Mouse (Mus musculus): ENCODE data around the gene Sstr2. TPM values are rescaled to one million over a fixed set of nuclear protein-coding genes. Genes with fewer than 3 reads are reported as not detected.
A peak's percentile ranks its signal among the peaks of the same experiment; 100 is the strongest.

Gene Sstr2
- polyA plus RNA-seq, 3 experiments from 2014 or later: 0.26 to 0.46 TPM; not detected in 1

GRCm38 (mm10) chr11:113621001-113621400, 1.9 kb downstream of the Sstr2 start:
- no peak for ATAC-seq

- ATAC-seq: no peak
These were observed 2.9 kb downstream of the Sstr2 start for GRCm38 (mm10) chr11:113622028-113622427.

GRCm38 (mm10) chr11:113625437-113625836, 6.3 kb downstream of the Sstr2 start:
- no peak for ATAC-seq

GRCm38 (mm10) chr11:113627785-113628184, 8.6 kb downstream of the Sstr2 start:
- ATAC-seq: no peak

GRCm38 (mm10) chr11:113630642-113631041, 11.5 kb downstream of the Sstr2 start:
- ATAC-seq: no peak

- ATAC-seq: no peak
These were observed 12.2 kb downstream of the Sstr2 start for GRCm38 (mm10) chr11:113631302-113631701.

GRCm38 (mm10) chr11:113631862-113632261, 12.7 kb downstream of the Sstr2 start:
- ATAC-seq: no peak

GRCm38 (mm10) chr11:113632303-113632702, 13.2 kb downstream of the Sstr2 start:
- ATAC-seq: no peak

GRCm38 (mm10) chr11:113633398-113633797, 14.3 kb downstream of the Sstr2 start:
- no peak for ATAC-seq

- no peak for ATAC-seq
These were observed 15.6 kb downstream of the Sstr2 start for GRCm38 (mm10) chr11:113634699-113635121.

- ATAC-seq: no peak
These were observed 19.5 kb downstream of the Sstr2 start for GRCm38 (mm10) chr11:113638680-113639079.

- ATAC-seq: no peak
These were observed 26.0 kb downstream of the Sstr2 start for GRCm38 (mm10) chr11:113645181-113645580.

- ATAC-seq: peak; percentile 74
These were observed 29.0 kb downstream of the Sstr2 start for GRCm38 (mm10) chr11:113648152-113648551.

GRCm38 (mm10) chr11:113648690-113649352, 29.7 kb downstream of the Sstr2 start, which contains the start of gene Cog1:
TSS of gene Cog1 (plus strand) at chr11:113649169.
- ATAC-seq: peak; percentile 31

GRCm38 (mm10) chr11:113649353-113650210, 30.4 kb downstream of the Sstr2 start, which contains the start of gene Slc39a11:
TSS of gene Slc39a11 (minus strand) at chr11:113650079.
- ATAC-seq: peak; percentile 73

GRCm38 (mm10) chr11:113651206-113651906, 32.2 kb downstream of the Sstr2 start:
- ATAC-seq: no peak

- ATAC-seq: no peak
These were observed 32.7 kb downstream of the Sstr2 start for GRCm38 (mm10) chr11:113651907-113652273.

- no peak for ATAC-seq
These were observed 33.4 kb downstream of the Sstr2 start for GRCm38 (mm10) chr11:113652516-113652915.

- no peak for ATAC-seq
These were observed 35.0 kb downstream of the Sstr2 start for GRCm38 (mm10) chr11:113654105-113654504.

- no peak for ATAC-seq
These were observed 35.6 kb downstream of the Sstr2 start for GRCm38 (mm10) chr11:113654561-113655270.

GRCm38 (mm10) chr11:113656511-113656932, 37.4 kb downstream of the Sstr2 start:
- no peak for ATAC-seq

GRCm38 (mm10) chr11:113657221-113657620, 38.1 kb downstream of the Sstr2 start:
- no peak for ATAC-seq

All from inflammation-experienced regulatory T-cells, adult 6 months (primary cell).